Mouse (Mus musculus): ENCODE measurements around the gene Gnptab. TPM values are rescaled to one million over a fixed set of nuclear protein-coding genes. Genes with fewer than 3 reads are reported as not detected.

Gnptab gene
- total RNA-seq (2014; rRNA removed) (54.0 and 56.0 TPM in 2 replicates), polyA plus RNA-seq (2015; fragmentation: Nextera tagmentation; extraction: Ambion mirVana) (21.9 and 24.0 TPM in 2 replicates)

- H3K27ac ChIP-seq (ENCODE audit: low read depth, low read length) = peak within 1 kb of the TSS; percentile 82
- H3K36me3 ChIP-seq (ENCODE audit: insufficient read depth, low read length) = no peaks in the 10 kb centered on the region
- H3K4me1 ChIP-seq (ENCODE audit: insufficient read depth, low read length) = peaks cover 6% of the 10 kb centered on the region; the same call in 1 of the 2 replicates
- DNase-seq (ENCODE audit: low spot score) = peak; percentile 82
- peak; percentile 90 for ATAC-seq (ENCODE audit: low FRiP score)
- under 1% methylated on average over 67 of the region's 87 CpGs for WGBS
- H3K9me3 ChIP-seq (ENCODE audit: low read length) = no peaks in the 10 kb centered on the region
- peak within 1 kb of the TSS; percentile 87 for H3K4me3 ChIP-seq (ENCODE audit: low read depth, low read length)
- peak within 1 kb of the TSS; percentile 82 for H3K9ac ChIP-seq (replicated peaks; ENCODE audit: low read length, poor library complexity, severe bottlenecking)
- TF ChIP-seq CTCF (IDR thresholded peaks at IDR 0.05) = peak; percentile 83
- H3K4me2 ChIP-seq (ENCODE audit: low read depth, low read length, poor library complexity, severe bottlenecking) = peak within 1 kb of the TSS; percentile 65
- no peaks in the 10 kb centered on the region for H3K27me3 ChIP-seq (ENCODE audit: insufficient read depth, low read length)
Measured at GRCm38 (mm10) chr10:88379013-88379885, at the start of gene Gnptab, which contains the start of gene Dram1. Gnptab (plus strand) TSS chr10:88379132. Dram1 (minus strand) TSS chr10:88379080.

- Histone ChIP-seq H3K9me3 (ENCODE audit: low read length) (no peaks in the 10 kb centered on the region), H3K27ac (ENCODE audit: low read depth, low read length) (no peak overlapping the region), H3K9ac (replicated peaks; ENCODE audit: low read length, poor library complexity, severe bottlenecking) (no peak overlapping the region), H3K4me2 (ENCODE audit: low read depth, low read length, poor library complexity, severe bottlenecking) (no peak overlapping the region), H3K4me3 (ENCODE audit: low read depth, low read length) (no peak overlapping the region), H3K4me1 (ENCODE audit: insufficient read depth, low read length) (no peaks in the 10 kb centered on the region), H3K36me3 (ENCODE audit: insufficient read depth, low read length) (no peaks in the 10 kb centered on the region), H3K27me3 (ENCODE audit: insufficient read depth, low read length) (no peaks in the 10 kb centered on the region)
- DNase-seq (ENCODE audit: low spot score) (peak; percentile 74), ATAC-seq (ENCODE audit: low FRiP score) (no peak)
- TF ChIP-seq CTCF (IDR thresholded peaks at IDR 0.05) = peak; percentile 78
- WGBS = 17% methylated on average over 5 of the region's 5 CpGs
Measured at GRCm38 (mm10) chr10:88330695-88331094, 48.2 kb upstream of the Gnptab start.

GRCm38 (mm10) chr10:88340660-88341059 lies 38.3 kb upstream of the Gnptab start:
- H3K9ac ChIP-seq (replicated peaks; ENCODE audit: low read length, poor library complexity, severe bottlenecking) = no peak overlapping the region
- H3K4me1 ChIP-seq (ENCODE audit: insufficient read depth, low read length) = no peaks in the 10 kb centered on the region
- no peaks in the 10 kb centered on the region for H3K9me3 ChIP-seq (ENCODE audit: low read length)
- H3K4me3 ChIP-seq (ENCODE audit: low read depth, low read length) = no peak overlapping the region
- DNase-seq (ENCODE audit: low spot score) = no peak
- no peak overlapping the region for H3K4me2 ChIP-seq (ENCODE audit: low read depth, low read length, poor library complexity, severe bottlenecking)
- TF ChIP-seq CTCF (IDR thresholded peaks at IDR 0.05) = no peak
- 91% methylated on average over 9 of the region's 9 CpGs for WGBS
- no peak overlapping the region for H3K27ac ChIP-seq (ENCODE audit: low read depth, low read length)
- no peak for ATAC-seq (ENCODE audit: low FRiP score)
- H3K27me3 ChIP-seq (ENCODE audit: insufficient read depth, low read length) = no peaks in the 10 kb centered on the region
- H3K36me3 ChIP-seq (ENCODE audit: insufficient read depth, low read length) = no peaks in the 10 kb centered on the region

- ATAC-seq (ENCODE audit: low FRiP score) (no peak), DNase-seq (ENCODE audit: low spot score) (no peak)
- H3K9me3 ChIP-seq (ENCODE audit: low read length) = no peaks in the 10 kb centered on the region
- no peaks in the 10 kb centered on the region for H3K36me3 ChIP-seq (ENCODE audit: insufficient read depth, low read length)
- no peaks in the 10 kb centered on the region for H3K4me1 ChIP-seq (ENCODE audit: insufficient read depth, low read length)
- no peak overlapping the region for H3K4me3 ChIP-seq (ENCODE audit: low read depth, low read length)
- H3K27ac ChIP-seq (ENCODE audit: low read depth, low read length) = no peak overlapping the region
- WGBS = 89% methylated on average over 6 of the region's 6 CpGs
- H3K4me2 ChIP-seq (ENCODE audit: low read depth, low read length, poor library complexity, severe bottlenecking) = no peak overlapping the region
- H3K27me3 ChIP-seq (ENCODE audit: insufficient read depth, low read length) = no peaks in the 10 kb centered on the region
- TF ChIP-seq CTCF (IDR thresholded peaks at IDR 0.05) = no peak
- no peak overlapping the region for H3K9ac ChIP-seq (replicated peaks; ENCODE audit: low read length, poor library complexity, severe bottlenecking)
Measured at GRCm38 (mm10) chr10:88341368-88341767, 37.6 kb upstream of the Gnptab start.

- Histone ChIP-seq H3K27ac (ENCODE audit: low read depth, low read length) (no peak overlapping the region), H3K4me3 (ENCODE audit: low read depth, low read length) (no peak overlapping the region), H3K4me1 (ENCODE audit: insufficient read depth, low read length) (no peaks in the 10 kb centered on the region), H3K36me3 (ENCODE audit: insufficient read depth, low read length) (no peaks in the 10 kb centered on the region), H3K27me3 (ENCODE audit: insufficient read depth, low read length) (no peaks in the 10 kb centered on the region), H3K9ac (replicated peaks; ENCODE audit: low read length, poor library complexity, severe bottlenecking) (no peak overlapping the region), H3K4me2 (ENCODE audit: low read depth, low read length, poor library complexity, severe bottlenecking) (no peak overlapping the region), H3K9me3 (ENCODE audit: low read length) (no peaks in the 10 kb centered on the region)
- no peak for TF ChIP-seq CTCF (IDR thresholded peaks at IDR 0.05)
- 50% methylated on average over 11 of the region's 11 CpGs for WGBS
- ATAC-seq (ENCODE audit: low FRiP score) (no peak), DNase-seq (ENCODE audit: low spot score) (no peak)
Measured at GRCm38 (mm10) chr10:88345899-88346401, 33.0 kb upstream of the Gnptab start.

All from midbrain, postnatal 0 days (tissue).